Mouse (Mus musculus) C2C12 (cell line): ENCODE data around the gene Gpd1. TPM values are rescaled to one million over a fixed set of nuclear protein-coding genes. Genes with fewer than 3 reads are reported as not detected.

ENCODE experiments used
- H3K27me3 ChIP-seq: one replicate; pipeline ENCODE4 v1.6.1; 2011; ENCODE audit not compliant: control insufficient read depth, insufficient read depth, insufficient read length
- H3K36me3 ChIP-seq: one replicate; pipeline ENCODE4 v1.6.1; 2011; ENCODE audit not compliant: control insufficient read depth, insufficient read depth
- H3K4me3 ChIP-seq: one replicate; pipeline ENCODE4 v1.5.1; 2011; ENCODE audit warnings: mild to moderate bottlenecking, control low read depth; ENCODE audit not compliant: poor library complexity, insufficient read depth, severe bottlenecking
- H3K79me2 ChIP-seq: one replicate; pipeline ENCODE4 v1.6.1; 2011; ENCODE audit not compliant: control insufficient read depth, insufficient read depth
- H3K79me3 ChIP-seq: one replicate; pipeline ENCODE4 v1.6.1; 2011; ENCODE audit warnings: low read depth, control low read depth
- H3ac ChIP-seq: one replicate; pipeline ENCODE3; 2011; ENCODE audit warnings: low read depth; ENCODE audit not compliant: control insufficient read depth, insufficient read length
- CEBPB ChIP-seq: IDR thresholded peaks from one replicate; pipeline ENCODE4 v1.6.1; 2011; ENCODE audit warnings: low read depth, mild to moderate bottlenecking, control low read depth, moderate library complexity
- CTCF ChIP-seq: IDR thresholded peaks from one replicate; pipeline ENCODE4 v1.5.1; 2011; ENCODE audit not compliant: control insufficient read depth, insufficient read depth, insufficient read length
- FOSL1 ChIP-seq: IDR thresholded peaks from one replicate; pipeline ENCODE4 v1.8.0; 2011; ENCODE audit warnings: mild to moderate bottlenecking, low read length; ENCODE audit not compliant: poor library complexity, insufficient read depth, severe bottlenecking
- MAX ChIP-seq: IDR thresholded peaks from one replicate; pipeline ENCODE4 v1.6.1; 2011; ENCODE audit warnings: mild to moderate bottlenecking, control low read depth
- MYOD1 ChIP-seq: IDR thresholded peaks from one replicate; pipeline ENCODE4 v1.6.1; 2011; ENCODE audit warnings: low read depth; ENCODE audit not compliant: control insufficient read depth, insufficient read length
- MYOG ChIP-seq: IDR thresholded peaks from one replicate; pipeline ENCODE4 v1.6.1; 2011; ENCODE audit not compliant: control insufficient read depth, insufficient read length; ENCODE audit errors: extremely low read depth
- USF1 ChIP-seq: IDR thresholded peaks from one replicate; pipeline ENCODE4 v1.6.1; 2011; ENCODE audit warnings: low read depth, mild to moderate bottlenecking, control low read depth, moderate library complexity
- polyA plus RNA-seq: library from polyadenylated mRNA; unstranded; fragments of >200 nt; fragmentation: generic; extraction: Trizol; gene quantifications from one replicate; pipeline ENCODE4 v1.2.1, GENCODE M21; 2012; ENCODE audit warnings: missing spikeins

Gene Gpd1
- polyA plus RNA-seq, 1 experiment = 0.64 TPM

DNA sequence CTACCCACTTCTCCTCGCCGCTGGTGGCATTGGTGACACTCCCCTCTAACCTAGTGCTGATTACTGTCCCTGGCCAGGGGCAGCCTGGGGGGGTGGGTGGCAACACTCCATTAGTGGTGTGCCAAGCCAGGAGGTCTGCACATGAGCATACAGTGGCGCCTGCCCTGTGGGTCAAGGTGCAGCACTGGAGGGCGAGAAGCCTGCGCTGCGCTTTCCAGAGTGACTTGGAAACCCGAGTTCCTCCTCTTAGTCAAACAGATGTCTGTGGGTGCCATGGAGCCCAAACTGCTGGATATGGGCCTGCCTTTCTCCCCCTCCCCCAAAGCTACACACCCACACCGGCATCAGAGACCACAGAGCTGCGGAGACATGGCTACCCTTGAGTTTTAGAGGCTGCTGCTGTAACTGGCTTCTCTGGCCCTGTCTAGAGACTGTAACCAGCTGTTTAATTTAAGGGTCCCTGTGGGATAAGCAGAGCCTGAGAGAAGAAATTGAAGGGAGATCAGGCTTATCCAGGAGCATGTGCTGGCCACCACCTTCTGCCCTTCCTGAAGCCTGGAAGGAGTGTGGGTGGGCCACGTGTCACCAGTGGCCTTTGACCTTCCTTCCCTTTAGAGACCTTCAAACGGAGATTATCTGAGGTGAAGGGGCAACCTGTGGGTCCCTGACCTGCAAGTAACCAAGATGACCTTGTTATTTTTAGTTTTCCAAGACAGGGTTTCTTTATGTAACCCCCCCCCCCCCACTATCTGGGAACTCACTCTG, 1.2 kb upstream of the Gpd1 start:
- Histone ChIP-seq H3K79me3 (no peaks in the 10 kb centered on the region), H3K27me3 (no peaks in the 10 kb centered on the region), H3K79me2 (no peaks in the 10 kb centered on the region), H3K4me3 (no peak overlapping the region), H3K36me3 (peaks cover 42% of the 10 kb centered on the region), H3ac (no peak overlapping the region)
- TF ChIP-seq MYOD1 (no peak), MAX (no peak), CTCF (no peak), CEBPB (no peak), FOSL1 (no peak), USF1 (no peak), MYOG (no peak)

- Histone ChIP-seq H3K27me3 (no peaks in the 10 kb centered on the region), H3K79me2 (no peaks in the 10 kb centered on the region), H3K36me3 (peaks cover 36% of the 10 kb centered on the region), H3K4me3 (no peak overlapping the region), H3ac (no peak overlapping the region), H3K79me3 (no peaks in the 10 kb centered on the region)
- TF ChIP-seq USF1 (no peak), MYOG (no peak), CEBPB (no peak), MYOD1 (no peak), FOSL1 (no peak), CTCF (no peak), MAX (no peak)
Observed at GRCm38 (mm10) chr15:99716814-99717213, 501 bp upstream of the Gpd1 start.

- no peak for TF ChIP-seq MAX
- TF ChIP-seq CTCF = no peak
- no peak for TF ChIP-seq MYOD1
- no peak for TF ChIP-seq MYOG
- no peak for TF ChIP-seq FOSL1
- no peak for TF ChIP-seq CEBPB
- TF ChIP-seq USF1 = no peak
- peaks cover 19% of the 10 kb centered on the region for H3K36me3 ChIP-seq
Observed at GRCm38 (mm10) chr15:99718461-99719021, 1.2 kb downstream of the Gpd1 start.

DNA sequence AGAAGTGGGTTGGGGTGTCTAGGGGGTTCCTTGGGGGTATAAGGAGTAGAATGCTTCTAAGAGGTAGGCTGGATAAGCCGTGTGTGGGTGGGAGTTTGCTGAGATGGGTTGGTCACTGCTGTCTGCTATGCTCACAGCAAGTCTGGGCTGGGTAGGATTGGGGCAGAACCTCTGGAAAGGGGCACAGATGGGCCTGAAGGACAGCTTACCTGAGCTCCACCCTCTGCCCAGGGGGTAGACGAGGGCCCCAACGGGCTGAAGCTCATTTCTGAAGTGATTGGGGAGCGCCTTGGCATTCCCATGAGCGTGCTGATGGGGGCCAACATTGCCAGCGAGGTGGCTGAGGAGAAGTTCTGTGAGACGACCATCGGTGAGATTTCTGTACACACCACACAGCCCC, 2.5 kb downstream of the Gpd1 start:
- Histone ChIP-seq H3K79me3 (no peaks in the 10 kb centered on the region), H3K27me3 (no peaks in the 10 kb centered on the region), H3K4me3 (no peak overlapping the region), H3K79me2 (no peaks in the 10 kb centered on the region), H3ac (no peak overlapping the region), H3K36me3 (peaks cover 5% of the 10 kb centered on the region)
- TF ChIP-seq MYOG = no peak

More at GRCm38 (mm10) chr15:99718461-99719021, 1.2 kb downstream of the Gpd1 start:
- no peaks in the 10 kb centered on the region for H3K79me3 ChIP-seq
- no peaks in the 10 kb centered on the region for H3K27me3 ChIP-seq
- H3K79me2 ChIP-seq = no peaks in the 10 kb centered on the region
- H3ac ChIP-seq = no peak overlapping the region
- no peak overlapping the region for H3K4me3 ChIP-seq

DNA sequence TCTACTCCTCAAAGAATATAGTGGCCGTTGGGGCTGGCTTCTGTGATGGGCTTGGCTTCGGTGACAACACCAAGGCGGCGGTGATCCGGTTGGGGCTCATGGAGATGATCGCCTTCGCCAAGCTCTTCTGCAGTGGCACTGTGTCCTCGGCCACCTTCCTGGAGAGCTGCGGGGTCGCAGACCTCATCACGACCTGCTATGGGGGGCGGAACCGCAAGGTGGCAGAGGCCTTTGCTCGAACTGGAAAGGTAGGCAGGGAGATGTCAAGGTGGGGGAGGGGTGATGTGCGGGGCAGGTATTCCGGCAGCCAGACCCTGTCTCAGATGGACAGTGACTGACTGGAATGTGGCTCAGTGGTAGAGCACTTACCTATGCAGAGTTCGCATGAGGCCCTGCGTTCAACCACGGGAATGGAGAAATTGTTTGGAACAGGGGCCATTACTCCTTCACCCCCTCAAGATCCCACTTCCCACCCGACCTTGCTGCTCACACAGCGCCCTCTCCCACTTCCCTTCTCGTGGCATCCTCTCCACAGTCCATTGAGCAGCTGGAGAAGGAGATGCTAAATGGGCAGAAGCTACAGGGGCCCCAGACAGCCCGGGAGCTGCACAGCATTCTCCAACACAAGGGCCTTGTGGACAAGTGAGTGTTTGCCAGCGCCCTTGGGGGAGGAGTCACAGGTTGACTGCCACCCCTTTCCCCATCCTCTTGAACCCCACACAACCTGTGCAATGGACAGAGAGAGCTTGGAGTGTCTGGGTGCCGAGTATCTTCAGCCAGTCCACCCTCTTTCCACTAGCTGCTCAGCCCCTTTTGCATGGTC, 4.8 kb downstream of the Gpd1 start:
- H3K4me3 ChIP-seq = no peak overlapping the region
- H3K79me3 ChIP-seq = peaks cover 12% of the 10 kb centered on the region
- no peak overlapping the region for H3ac ChIP-seq
- peaks cover 14% of the 10 kb centered on the region for H3K79me2 ChIP-seq
- no peaks in the 10 kb centered on the region for H3K27me3 ChIP-seq
- no peaks in the 10 kb centered on the region for H3K36me3 ChIP-seq
- TF ChIP-seq FOSL1 (no peak), USF1 (no peak), CEBPB (no peak), CTCF (no peak), MYOD1 (no peak), MYOG (no peak), MAX (no peak)

DNA sequence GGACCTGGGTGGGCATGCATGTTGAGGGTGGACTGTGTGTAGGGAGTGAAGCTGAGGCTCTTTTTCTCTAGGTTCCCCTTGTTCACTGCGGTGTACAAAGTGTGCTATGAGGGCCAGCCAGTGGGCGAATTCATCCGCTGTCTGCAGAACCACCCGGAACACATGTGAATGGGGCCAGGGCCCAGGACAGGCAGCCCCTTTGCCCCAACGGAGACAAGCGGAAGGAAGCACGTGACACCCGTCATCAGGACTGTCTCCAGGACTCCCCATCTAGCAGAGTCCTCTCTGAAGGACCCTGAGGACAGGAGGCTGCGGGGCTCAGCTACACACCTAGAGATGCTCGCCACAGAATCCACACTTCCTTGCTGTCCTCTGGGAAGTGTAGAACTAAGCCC, 5.8 kb downstream of the Gpd1 start:
- no peaks in the 10 kb centered on the region for H3K27me3 ChIP-seq
- no peak overlapping the region for H3K4me3 ChIP-seq
- H3K79me2 ChIP-seq = peaks cover 24% of the 10 kb centered on the region
- peaks cover 9% of the 10 kb centered on the region for H3K36me3 ChIP-seq
- H3ac ChIP-seq = no peak overlapping the region
- H3K79me3 ChIP-seq = peaks cover 19% of the 10 kb centered on the region
- TF ChIP-seq CTCF (no peak), FOSL1 (no peak), MYOD1 (no peak), MYOG (no peak), CEBPB (no peak), MAX (no peak), USF1 (no peak)
